Mouse (Mus musculus) neutrophil, adult 5-6 weeks (primary cell): ENCODE data around the gene Ddr2. TPM values are rescaled to one million over a fixed set of nuclear protein-coding genes. Genes with fewer than 3 reads are reported as not detected.
"Not testable (repeated sequence)": the region's sequence is repeated elsewhere in the genome, so short reads cannot be mapped to it uniquely, and the experiment has no call there.

Experiments
- ATAC-seq: fragments of 151-379, 151-347 bp; 2 replicates; pipeline ENCODE4 v1.8.0; 2017; ENCODE audit warnings: mild to moderate bottlenecking, moderate TSS enrichment; ENCODE audit not compliant: insufficient number of reproducible peaks, poor library complexity, low FRiP score, severe bottlenecking; ENCODE audit errors: extremely low read depth
- total RNA-seq: library from RNA; stranded (forward); fragments of 200-1000 nt; gene quantifications from 2 replicates; pipeline ENCODE4 v1.2.3, GENCODE M21; 2017

Gene Ddr2
- total RNA-seq, 1 experiment from 2014 or later: not detected

DNA sequence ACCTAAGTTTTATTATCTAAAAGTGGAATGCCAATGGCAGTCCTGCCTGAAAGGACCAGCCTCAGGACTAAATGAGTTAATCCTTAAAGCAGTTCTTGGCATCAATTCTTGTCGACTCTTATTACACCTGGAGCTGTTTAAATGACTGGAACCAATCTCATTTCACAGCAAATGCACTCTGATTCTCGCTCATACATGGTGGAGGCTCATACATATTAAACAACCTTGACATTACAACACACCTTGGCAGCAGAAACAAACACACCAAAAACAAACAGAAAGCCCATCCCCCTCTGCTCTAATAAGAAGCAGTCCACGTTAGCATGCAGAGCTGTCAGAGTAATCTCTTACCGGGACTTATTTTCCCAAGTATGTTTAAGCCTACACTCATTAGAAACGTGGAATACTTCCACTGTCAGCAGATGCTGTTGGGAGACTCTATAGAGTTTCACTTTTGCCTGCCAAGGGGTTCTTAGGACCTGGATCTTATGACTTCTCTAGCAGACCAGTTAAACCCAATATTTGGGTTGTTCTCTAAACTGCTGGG, 58.9 kb downstream of the Ddr2 start:
- no peak for ATAC-seq

DNA sequence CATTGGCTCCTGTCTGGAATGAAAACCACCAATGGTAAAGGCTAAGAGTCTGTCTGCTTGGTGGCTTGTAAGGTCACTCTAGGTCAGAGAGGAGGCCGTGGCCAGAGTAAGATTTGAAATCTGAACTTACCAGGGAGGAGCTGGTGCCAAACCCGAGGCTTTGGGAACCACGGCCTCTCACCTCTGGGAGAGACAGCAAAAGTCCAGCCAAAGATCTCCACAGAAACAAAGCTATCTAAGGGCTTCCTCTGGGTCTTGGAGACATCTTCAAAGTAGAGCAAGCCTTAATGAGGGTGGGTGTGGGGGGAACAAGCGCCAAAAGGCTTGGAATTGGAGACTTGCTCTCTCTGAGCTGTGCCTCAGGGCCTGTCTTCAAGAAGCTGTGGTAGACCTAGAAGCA, 62.1 kb downstream of the Ddr2 start:
- no peak for ATAC-seq

DNA sequence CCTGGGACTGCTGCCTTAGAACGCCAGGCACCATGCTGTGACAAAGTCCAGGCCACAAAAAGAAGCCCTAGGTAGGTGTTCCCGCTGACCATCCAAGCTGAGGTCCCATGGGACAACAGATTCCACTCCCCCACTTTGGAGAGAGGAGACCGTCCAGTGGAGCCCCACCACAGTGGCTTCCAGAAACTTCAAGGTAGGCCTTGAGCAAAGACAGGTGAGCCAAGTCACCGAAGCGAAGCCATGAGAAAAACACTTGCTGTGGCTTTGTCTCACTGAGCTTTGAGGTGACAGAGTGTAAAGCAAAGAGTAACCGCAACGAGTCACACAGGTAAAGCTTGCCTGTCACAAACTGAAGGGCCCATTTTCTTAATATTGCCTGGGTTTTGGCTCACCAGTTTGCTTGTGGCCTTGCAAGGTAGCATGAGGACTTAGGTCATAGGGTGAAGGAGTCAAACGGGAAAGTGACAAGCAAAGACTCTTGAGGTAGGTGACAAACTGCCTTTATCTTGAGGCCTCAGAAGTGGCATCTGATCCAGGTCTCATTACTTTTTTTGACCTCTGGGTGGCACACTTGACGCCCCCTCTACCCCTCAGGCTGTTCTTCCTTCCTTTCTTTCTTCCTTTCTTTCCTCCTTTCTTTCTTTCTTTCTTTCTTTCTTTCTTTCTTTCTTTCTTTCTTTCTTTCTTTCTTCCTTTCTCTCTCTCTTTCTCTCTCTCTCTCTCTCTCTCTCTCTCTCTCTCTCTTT, 65.7 kb downstream of the Ddr2 start:
- no peak for ATAC-seq

DNA sequence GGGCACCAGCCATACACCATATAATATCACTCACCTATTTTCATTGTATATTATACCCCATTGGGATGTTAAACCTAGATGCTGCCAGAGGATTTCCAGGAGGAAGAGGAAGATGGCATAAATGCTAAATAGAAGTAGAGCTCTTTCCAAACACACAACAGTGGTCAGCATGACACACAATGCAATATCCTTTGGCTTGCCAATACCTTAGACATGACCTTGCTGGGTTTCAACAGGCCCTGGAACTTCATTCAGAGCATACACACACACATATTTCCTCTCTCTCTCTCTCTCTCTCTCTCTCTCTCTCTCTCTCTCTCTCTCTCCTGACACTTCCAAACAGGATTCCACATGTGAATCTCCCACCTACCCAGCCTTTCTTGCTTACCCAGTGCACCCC, 66.8 kb downstream of the Ddr2 start:
- no peak for ATAC-seq

DNA sequence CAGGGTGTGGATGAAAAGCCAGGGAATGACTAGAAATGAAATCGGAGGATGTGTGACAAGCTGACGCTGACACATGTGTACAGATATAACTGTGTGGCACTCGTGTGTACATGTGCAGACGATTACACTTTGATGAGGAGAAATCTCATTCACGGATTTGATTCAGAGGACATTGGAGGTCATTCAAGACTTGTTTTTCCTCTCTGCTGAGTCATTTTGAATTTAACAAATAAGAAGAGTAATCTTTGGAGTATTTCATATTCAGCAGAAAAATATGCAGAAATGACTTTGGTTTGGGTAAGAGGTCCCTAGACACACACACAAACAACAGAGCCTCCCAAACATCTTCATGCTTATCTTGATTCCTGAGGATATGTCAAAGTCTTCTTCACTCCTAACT, 67.6 kb downstream of the Ddr2 start:
- no peak for ATAC-seq

DNA sequence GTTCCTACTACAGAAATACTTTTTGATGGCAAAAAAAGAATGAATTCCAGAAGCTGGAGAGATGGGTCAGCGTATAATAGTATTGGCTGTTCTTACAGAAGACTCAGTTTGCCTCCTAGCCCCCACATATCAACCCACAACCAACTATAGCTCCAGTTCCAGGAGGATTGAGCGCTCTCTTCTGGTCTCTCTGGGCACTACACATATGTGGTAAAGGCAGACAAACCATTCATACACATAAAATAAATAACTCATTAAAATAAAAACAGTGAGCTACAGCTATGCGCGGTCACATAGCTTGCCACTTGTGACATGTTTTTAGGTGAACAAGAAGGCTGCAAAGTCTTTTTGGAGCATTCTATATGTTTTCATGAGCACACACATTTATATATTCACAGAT, 71.2 kb downstream of the Ddr2 start:
- ATAC-seq: no peak

DNA sequence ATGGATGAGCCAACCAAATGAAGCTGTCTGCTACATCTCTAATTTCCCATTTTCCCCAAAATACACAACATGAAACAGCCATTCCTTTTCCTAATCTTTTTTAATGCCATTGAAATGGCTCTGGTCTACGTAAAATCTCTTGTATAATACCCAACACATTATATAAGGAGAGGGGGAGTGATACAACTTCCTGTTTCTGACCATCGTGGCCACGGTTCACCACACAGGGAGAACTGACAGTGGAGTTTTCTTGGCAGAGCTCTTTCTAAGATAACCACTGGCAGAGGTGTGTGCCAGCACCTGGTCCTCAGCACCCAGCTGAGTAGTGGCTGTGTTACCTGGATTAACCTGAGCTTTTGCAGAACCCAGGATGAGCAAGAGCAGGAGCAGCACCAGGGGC, 75.0 kb downstream of the Ddr2 start:
- ATAC-seq: no peak

DNA sequence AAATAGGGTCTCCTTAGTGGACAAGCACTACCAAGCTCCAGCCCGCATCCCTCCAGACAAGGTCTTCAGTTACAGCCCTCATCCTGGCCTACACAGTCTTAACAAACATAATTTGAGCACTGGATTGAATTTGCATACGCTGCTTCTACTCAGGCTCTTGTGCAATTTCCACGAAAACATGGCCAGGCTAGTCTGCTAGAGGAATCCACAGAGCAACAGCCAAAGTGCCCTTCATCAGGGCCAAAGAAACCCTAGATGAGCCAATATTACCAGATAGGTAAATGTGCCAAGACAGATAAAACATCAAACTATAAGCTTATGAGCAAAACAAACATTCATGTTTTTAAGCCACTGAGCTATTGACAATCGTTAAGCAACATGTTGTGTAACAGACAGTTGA, 75.6 kb downstream of the Ddr2 start:
- no peak for ATAC-seq

DNA sequence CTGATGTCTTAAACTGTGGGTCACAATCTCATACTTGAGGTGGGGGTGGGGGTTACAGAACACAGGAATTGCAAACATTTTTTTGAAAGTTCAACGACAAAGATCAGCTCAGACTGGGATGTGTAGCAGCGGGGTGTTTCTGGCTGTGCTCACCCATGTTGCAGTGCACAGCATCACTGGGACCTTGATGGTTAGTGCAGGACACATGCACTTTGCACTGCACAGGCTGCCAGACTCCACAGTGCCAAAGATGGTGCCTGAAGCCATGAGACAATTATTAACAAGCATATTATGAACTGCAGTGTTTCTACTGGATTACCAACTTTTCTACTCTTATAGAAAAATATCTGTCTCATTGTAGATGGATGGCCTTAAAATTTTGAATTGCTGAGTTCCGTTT, 78.9 kb downstream of the Ddr2 start:
- no peak for ATAC-seq

DNA sequence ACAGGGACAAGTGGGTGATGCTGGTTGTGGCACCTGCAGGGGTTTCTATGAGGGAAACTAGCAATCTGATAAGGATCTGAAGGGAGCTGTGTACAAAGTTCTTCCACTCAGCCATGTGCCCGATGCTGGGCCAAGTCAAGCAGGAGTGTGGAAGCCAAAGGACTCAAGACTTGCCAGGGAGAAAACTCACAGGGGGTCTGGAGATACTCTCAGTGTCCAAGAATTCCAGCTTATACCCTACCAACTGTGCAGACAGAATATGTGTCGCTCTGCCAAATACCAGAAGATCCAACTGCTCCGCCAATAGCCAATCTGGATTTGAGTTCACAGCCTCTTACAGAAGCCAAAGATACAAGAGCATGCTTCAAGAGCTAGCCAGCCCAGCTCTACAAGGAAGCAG, 95.8 kb downstream of the Ddr2 start:
- no peak for ATAC-seq

DNA sequence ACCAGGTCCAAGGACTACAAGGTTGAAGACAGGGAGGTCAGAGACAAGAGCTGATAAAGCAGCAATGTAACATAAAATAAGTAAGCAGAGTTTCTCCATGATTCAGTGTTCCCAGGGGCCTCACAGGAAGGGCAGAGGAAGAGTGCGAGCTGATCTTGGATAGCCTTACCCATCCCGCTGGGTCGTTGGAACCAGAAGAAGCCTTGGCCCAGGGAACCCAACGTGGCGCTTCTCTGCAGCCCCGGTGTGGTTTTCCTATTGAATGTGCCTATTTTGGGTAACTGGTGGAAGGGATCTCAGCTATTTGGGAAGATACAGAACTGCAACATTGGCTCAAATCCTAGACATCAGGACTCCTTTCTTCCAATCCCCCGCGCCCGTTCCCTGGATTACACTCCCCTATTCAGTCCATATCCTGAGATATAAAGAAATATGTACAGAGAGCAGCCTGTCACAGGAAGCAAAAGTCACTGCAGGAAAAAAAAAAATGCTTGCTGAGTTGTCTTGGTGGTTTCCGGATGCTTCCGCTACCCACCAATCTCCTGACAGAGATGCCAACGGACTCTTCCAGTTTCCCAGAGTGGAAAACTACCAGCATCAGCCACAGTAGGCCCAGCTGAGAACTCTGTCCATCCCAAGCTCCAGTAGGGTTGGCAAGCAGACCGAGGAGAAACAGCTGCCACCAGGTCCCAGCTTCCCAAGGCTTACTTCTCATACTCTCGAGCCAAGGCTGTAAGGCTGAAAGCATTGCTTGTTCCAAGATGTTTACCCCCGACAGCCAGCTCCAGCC, 99.7 kb downstream of the Ddr2 start:
- ATAC-seq: no peak

DNA sequence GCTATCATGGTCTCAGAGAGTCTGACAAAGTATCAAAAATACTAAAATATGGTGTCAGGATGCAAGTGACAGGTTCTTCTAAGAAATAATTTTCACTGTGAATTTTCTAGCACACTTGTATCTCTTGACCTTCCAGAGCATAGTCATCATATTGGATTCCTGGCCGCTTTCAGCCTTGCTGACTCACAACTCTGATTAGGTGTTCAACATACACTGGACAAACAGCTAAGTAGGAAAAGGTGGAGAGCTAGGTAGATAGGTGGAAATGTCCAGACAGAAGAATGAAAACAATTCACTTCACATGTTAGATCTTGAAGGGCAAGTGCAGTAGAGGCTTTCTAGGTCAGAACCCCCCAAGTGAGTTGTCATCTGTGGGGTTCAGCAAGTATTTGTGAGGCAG, 101.3 kb downstream of the Ddr2 start:
- ATAC-seq: no peak

DNA sequence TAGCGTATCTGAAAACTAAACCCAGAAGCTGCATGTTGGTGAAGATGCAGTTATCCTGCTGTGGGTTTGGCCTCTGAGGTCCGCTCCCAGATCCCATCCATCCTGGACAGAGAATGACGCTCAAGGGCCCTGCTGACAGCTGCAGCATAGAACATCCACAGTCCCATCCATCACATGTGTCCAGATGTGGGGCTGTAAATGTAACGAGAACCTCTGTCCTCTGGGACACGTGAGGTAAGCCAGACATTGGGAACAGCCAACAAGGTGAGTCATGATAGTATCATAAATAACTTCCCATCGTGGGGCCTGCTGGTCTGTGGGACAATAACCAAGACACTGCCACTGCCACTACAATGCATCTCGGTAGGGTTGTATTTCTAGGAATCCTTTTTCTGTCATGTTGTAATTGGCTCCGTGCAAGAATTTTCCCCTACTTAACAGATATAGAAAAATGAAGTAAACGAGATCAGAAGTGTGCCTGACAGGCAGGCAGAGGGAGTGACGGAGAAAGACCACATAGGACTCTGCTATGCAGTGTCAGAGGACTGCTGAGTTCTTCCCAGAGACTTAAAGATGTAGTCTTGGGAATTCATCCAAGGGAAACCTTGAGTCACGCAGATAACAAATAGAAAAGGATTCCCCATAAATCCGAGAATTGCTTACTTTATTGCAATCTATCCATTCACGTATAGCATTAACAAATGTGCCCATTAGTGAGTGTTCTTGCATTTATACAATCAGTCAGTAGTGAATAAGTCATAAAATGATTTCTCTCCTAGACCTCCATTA, 101.9 kb downstream of the Ddr2 start:
- no peak for ATAC-seq

DNA sequence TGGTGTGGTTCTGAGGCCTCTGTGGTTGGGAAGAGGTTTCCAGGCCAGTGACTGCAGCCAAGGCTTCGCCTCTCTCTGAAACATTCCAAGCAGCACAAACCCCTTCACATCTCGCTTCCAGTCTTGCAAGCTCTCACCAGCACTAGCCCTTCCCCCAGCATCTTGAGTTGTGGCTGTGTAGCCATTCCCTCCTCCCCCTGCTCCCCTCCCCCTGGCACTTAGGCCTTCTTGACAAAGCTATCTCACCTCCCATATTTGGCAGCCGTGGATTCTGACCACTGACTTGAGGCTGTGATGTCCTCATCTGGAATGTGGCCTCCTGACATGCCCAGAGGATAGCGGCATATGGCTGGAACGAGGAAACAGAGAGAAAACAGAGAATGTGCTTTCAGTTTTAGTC, 104.0 kb downstream of the Ddr2 start:
- ATAC-seq: no peak

DNA sequence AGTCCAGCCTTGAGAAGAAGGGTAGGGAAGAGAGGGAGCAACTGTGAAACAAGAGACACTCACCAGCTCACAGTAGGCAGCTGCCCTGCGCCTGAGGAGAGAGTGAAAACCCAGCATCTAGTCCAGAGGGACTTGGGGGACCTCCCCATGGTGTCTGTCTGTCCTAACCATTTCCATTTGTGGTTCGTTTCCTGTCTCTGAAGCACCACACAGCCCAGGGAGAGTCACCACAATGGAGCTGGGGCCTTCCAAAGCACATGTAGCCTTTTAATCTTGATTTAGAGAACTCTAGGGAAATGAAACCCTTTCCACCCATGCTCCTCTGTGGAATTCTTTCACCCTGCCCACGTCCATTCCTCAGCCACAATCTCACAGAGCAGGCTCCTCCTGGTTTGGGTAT, 105.3 kb downstream of the Ddr2 start:
- ATAC-seq: no peak

DNA sequence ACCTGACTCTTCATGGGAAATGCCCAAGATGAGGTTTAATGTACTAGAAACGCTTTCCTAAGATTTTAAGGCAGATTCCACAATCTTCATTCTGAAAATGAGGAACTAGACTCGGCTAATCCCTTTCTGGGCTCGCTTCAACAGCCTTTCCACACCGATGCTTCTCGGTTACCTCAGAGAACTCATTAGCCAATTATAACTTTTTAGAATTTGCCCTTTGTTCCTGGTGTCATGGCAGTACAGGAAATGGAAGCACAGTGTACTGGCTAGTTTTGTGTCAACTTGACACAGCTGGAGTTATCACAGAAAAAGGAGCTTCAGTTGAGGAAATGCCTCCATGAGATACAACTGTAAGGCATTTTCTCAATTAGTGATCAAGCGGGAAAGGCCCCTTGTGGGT, 116.7 kb downstream of the Ddr2 start:
- not testable (repeated sequence) for ATAC-seq

DNA sequence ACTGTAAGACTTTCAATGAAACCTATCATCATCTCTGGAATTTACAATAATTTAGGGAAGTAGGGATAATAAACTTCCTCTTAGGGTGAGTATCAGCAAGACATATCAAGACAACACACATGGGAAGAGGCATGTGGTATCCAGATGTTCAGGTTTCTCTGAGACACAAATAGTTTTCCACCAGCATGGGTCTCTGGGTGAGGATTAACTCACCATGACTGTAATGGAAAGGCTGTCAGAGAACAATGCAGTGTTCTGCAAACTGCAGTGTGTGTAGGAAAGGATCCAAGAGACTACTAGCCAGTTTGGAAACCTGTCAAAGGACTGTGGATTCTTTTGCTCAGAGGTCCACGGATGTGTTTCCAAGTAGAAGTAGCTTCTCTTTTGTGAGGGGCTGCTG, 124.4 kb downstream of the Ddr2 start:
- no peak for ATAC-seq

DNA sequence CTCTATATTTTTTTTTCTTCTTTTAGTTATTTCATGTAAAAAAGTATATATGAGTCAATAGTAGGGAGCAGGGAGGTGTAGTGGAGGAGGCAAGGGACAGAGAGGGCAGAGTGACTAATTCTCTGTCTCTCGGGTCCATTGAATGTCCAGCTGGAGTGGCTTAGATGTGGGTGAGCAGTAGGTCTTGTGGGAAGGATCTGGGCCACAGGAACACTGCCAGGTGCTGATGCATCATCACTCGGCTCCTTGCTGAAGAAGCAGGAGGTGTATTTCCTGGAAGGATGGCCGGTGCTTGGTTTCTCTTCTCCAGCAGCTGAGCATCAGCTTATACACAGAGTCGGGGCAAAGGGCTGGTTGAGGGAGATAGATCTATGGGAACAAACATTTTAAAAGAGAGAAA, 132.9 kb downstream of the Ddr2 start:
- no peak for ATAC-seq

DNA sequence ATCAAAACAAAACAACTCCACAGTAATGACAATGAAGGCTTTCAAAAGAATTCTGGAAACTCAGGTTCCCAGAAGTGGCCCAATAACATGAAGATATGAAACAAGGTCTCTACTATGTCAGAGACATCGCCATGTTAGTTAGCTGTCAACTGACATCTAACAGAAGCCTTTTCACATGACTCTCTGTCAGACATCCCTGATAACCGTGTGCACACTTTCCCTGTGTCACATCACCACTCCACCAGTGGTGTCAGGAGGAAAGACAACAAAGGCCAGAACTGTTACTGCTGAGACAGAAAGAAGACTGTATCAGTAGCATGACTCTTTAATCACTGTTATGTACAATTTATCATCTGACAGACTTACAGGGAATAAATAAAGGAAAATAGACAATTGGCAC, 138.6 kb downstream of the Ddr2 start:
- ATAC-seq: no peak

DNA sequence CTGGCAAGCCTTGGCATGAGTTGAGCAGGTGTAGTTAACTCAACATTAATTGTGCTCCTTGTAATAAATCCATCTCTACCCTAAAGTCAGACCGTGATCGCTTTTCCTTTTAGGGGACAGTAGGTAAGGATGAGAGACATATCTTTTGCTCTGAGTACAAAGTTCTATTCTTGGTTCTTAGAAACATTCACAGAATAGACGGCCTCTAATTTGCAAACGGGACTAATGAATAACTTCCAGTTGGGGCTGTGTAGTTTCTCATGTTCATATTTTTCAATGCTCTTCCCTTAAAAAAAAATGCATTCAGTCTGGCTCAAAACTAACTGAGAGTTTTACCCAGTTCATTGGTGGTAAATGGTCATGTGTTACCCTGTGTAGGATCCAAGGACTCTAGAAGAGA, 139.6 kb downstream of the Ddr2 start:
- no peak for ATAC-seq
